Mouse (Mus musculus) stomach, embryonic 15.5 days (tissue): Measurements from ENCODE around the gene Ccdc171. TPM values are rescaled to one million over a fixed set of nuclear protein-coding genes. Genes with fewer than 3 reads are reported as not detected.

ENCODE experiments used
- ATAC-seq: fragments of 200-750 bp; cut with Nextera tagmentation; 2 replicates; pipeline ENCODE4 v1.8.0; 2017; ENCODE audit warnings: low read depth, moderate number of reproducible peaks, moderate TSS enrichment; ENCODE audit not compliant: insufficient read depth, low FRiP score
- H3K27ac ChIP-seq: fragments of 300-500 bp; sonication (generic); 2 replicates; pipeline ENCODE4 v1.5.1; 2015; ENCODE audit warnings: mild to moderate bottlenecking, inconsistent platforms
- H3K27me3 ChIP-seq: fragments of 300-500 bp; sonication (generic); replicated peaks from 2 replicates; pipeline ENCODE4 v1.6.1; 2015; ENCODE audit warnings: inconsistent platforms
- H3K36me3 ChIP-seq: fragments of 300-500 bp; sonication (generic); 2 replicates; pipeline ENCODE4 v1.6.1; 2015; ENCODE audit warnings: inconsistent platforms
- H3K4me1 ChIP-seq: fragments of 300-500 bp; sonication (generic); 2 replicates; pipeline ENCODE4 v1.6.1; 2015; ENCODE audit warnings: inconsistent platforms
- H3K4me2 ChIP-seq: fragments of 300-500 bp; sonication (generic); 2 replicates; pipeline ENCODE4 v1.6.1; 2015; ENCODE audit warnings: mild to moderate bottlenecking, inconsistent platforms
- H3K4me3 ChIP-seq: fragments of 300-500 bp; sonication (generic); replicated peaks from 2 replicates; pipeline ENCODE4 v1.5.1; 2015; ENCODE audit warnings: inconsistent platforms
- H3K9ac ChIP-seq: fragments of 300-500 bp; sonication (generic); 2 replicates; pipeline ENCODE4 v1.6.1; 2015; ENCODE audit warnings: inconsistent platforms
- H3K9me3 ChIP-seq: fragments of 300-500 bp; sonication (generic); 2 replicates; pipeline ENCODE4 v1.6.1; 2016; ENCODE audit warnings: inconsistent platforms
- WGBS: fragments of 180-500 bp; shearing (Covaris S2); methylation state at CpG from one replicate; pipeline ENCODE4 v1.1.7; 2015; 5-methylcytosine and 5-hydroxymethylcytosine counted together
- polyA plus RNA-seq: library from polyadenylated mRNA; unstranded; fragments of >200 nt; fragmentation: Nextera tagmentation; extraction: Ambion mirVana; gene quantifications from 2 replicates; pipeline ENCODE4 v1.2.1, GENCODE M21; 2015

The Ccdc171 gene
- polyA plus RNA-seq, 1 experiment from 2014 or later, result 4.8 TPM

GRCm38 (mm10) chr4:83739891-83740277 is 214.5 kb downstream of the Ccdc171 start:
- H3K4me3 ChIP-seq, result no peak overlapping the region
- no peaks in the 10 kb centered on the region for H3K4me1 ChIP-seq
- no peaks in the 10 kb centered on the region for H3K9me3 ChIP-seq
- ATAC-seq, result no peak
- H3K36me3 ChIP-seq, result no peaks in the 10 kb centered on the region
- WGBS, result 84% methylated on average over 4 of the region's 4 CpGs
- no peak overlapping the region for H3K9ac ChIP-seq
- H3K27ac ChIP-seq, result no peak overlapping the region
- H3K4me2 ChIP-seq, result no peak overlapping the region
- no peaks in the 10 kb centered on the region for H3K27me3 ChIP-seq

GRCm38 (mm10) chr4:83742806-83743460 is 217.6 kb downstream of the Ccdc171 start:
- no peak overlapping the region for H3K27ac ChIP-seq
- no peak overlapping the region for H3K9ac ChIP-seq
- 40% methylated on average over 12 of the region's 12 CpGs for WGBS
- H3K9me3 ChIP-seq, result no peaks in the 10 kb centered on the region
- H3K36me3 ChIP-seq, result no peaks in the 10 kb centered on the region
- no peaks in the 10 kb centered on the region for H3K4me1 ChIP-seq
- H3K27me3 ChIP-seq, result no peaks in the 10 kb centered on the region
- H3K4me3 ChIP-seq, result no peak overlapping the region
- H3K4me2 ChIP-seq, result no peak overlapping the region
- no peak for ATAC-seq

DNA sequence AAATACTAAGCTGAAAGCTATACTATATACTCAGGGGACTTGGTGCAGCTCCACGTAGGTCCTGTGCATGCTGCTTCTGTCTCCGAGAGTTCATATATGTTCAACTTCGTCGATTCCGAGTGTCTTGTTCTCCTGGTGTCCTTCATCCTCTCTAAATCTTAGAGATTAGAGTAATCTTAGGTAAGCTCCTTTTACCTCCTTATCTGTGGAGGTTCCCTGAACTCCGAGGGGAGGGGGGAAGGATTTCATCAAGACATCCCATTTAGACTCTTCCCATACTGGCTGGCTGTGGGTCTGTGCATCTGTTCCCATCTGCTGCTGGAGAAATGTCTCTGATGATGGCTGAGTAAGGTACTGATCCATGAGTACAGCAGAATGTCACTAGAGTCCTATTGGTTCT is 249.8 kb downstream of the Ccdc171 start:
- Histone ChIP-seq H3K4me1 (no peaks in the 10 kb centered on the region), H3K4me3 (no peak overlapping the region), H3K9me3 (no peaks in the 10 kb centered on the region), H3K36me3 (no peaks in the 10 kb centered on the region), H3K9ac (no peak overlapping the region), H3K27me3 (no peaks in the 10 kb centered on the region), H3K4me2 (no peak overlapping the region), H3K27ac (no peak overlapping the region)
- WGBS, result 92% methylated on average over 6 of the region's 6 CpGs
- ATAC-seq, result no peak

GRCm38 (mm10) chr4:83780044-83780443 is 254.7 kb downstream of the Ccdc171 start:
- over 99% methylated on average over 4 of the region's 4 CpGs for WGBS
- no peaks in the 10 kb centered on the region for H3K9me3 ChIP-seq
- no peak for ATAC-seq
- H3K4me3 ChIP-seq, result no peak overlapping the region
- no peak overlapping the region for H3K4me2 ChIP-seq
- H3K27ac ChIP-seq, result no peak overlapping the region
- no peaks in the 10 kb centered on the region for H3K27me3 ChIP-seq
- no peaks in the 10 kb centered on the region for H3K4me1 ChIP-seq
- H3K36me3 ChIP-seq, result no peaks in the 10 kb centered on the region
- H3K9ac ChIP-seq, result no peak overlapping the region

- no peak overlapping the region for H3K27ac ChIP-seq
- no peak overlapping the region for H3K9ac ChIP-seq
- H3K4me2 ChIP-seq, result no peak overlapping the region
- H3K27me3 ChIP-seq, result no peaks in the 10 kb centered on the region
- H3K36me3 ChIP-seq, result no peaks in the 10 kb centered on the region
- H3K9me3 ChIP-seq, result no peaks in the 10 kb centered on the region
- no peak for ATAC-seq
- WGBS, result 83% methylated on average over 2 of the region's 2 CpGs
- H3K4me1 ChIP-seq, result no peaks in the 10 kb centered on the region
- H3K4me3 ChIP-seq, result no peak overlapping the region
Measured at GRCm38 (mm10) chr4:83785115-83785514, 259.8 kb downstream of the Ccdc171 start.

DNA sequence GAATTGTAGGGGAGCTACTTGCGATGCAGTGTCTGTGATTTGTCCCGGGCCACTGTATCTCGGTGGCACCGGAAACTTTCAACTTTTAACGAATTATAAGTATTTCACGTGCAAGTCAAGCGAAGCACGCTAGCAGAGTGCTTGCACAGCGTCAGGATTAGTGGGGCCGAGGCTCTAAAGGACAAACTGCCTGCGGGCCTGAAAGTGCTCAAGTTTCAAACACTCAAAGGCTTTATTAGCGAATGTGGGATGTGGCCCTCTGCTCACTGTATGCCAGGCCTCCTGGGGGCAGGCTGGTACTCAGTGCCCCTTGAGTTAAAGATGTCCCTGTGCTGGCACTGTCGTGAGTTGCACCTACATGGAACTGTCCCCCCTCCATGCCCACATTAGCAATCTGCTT is 266.5 kb downstream of the Ccdc171 start:
- H3K4me2 ChIP-seq, result no peak overlapping the region
- ATAC-seq, result no peak
- no peaks in the 10 kb centered on the region for H3K9me3 ChIP-seq
- no peaks in the 10 kb centered on the region for H3K4me1 ChIP-seq
- no peak overlapping the region for H3K9ac ChIP-seq
- no peaks in the 10 kb centered on the region for H3K36me3 ChIP-seq
- 43% methylated on average over 13 of the region's 13 CpGs for WGBS
- no peak overlapping the region for H3K4me3 ChIP-seq
- H3K27me3 ChIP-seq, result no peaks in the 10 kb centered on the region
- H3K27ac ChIP-seq, result no peak overlapping the region

DNA sequence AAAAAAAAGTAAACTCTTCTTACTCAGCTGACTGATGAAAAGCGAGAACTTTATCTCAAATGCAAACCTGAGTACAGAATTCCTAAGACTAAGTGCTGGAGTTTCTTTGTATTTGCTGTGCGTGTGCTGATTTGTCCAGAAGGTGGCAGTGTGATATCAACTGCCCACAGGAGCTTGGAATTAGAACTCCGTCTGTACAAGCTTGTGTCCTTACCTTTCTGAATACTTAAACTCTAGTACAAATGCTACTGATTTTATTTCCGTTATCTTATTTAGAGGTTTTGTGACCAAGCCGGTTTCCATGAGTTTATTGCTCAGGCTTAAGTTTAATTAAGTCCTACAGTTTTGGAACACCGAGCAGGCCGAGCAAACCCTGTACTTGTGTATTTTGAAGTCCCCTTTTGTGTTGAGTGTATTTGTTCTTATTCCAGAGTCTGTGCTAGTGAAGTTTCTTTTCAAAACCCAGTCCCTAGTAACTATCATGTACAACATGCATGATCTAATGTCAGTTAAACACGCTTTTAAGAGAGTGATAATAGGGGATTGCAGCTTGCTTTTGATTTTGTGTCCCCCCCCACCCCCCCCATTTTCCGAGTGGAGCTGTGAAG is 269.1 kb downstream of the Ccdc171 start:
- Histone ChIP-seq H3K27ac (no peak overlapping the region), H3K9ac (no peak overlapping the region), H3K4me2 (no peak overlapping the region), H3K36me3 (no peaks in the 10 kb centered on the region), H3K9me3 (no peaks in the 10 kb centered on the region), H3K4me3 (no peak overlapping the region), H3K4me1 (no peaks in the 10 kb centered on the region), H3K27me3 (no peaks in the 10 kb centered on the region)
- no peak for ATAC-seq
- 30% methylated on average over 9 of the region's 9 CpGs for WGBS

DNA sequence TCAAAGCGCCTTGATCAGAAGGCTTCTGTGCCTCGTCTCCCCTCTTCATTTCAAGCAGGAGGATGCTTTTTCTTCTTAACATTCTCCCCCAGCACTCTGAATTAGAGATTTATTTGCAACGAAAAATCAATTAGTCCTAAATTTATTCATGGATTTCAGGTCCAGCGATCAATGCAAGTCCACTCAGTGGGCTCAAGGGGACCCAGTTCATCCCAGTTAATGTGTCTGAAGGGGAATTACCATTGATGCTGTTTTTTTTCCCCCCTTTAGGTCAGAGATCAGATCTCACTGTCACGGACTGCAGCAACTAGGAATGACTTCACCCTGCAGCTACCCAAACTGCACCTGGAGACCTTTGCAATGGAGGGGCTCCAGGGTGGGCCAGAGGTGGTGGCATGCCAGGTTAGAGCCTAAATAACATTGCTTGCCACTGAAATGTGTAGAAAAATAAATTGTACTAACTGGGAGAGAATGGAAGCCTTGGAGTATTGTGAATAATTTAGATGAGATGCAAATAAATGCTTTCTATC is 269.6 kb downstream of the Ccdc171 start:
- Histone ChIP-seq H3K4me1 (no peaks in the 10 kb centered on the region), H3K9me3 (no peaks in the 10 kb centered on the region), H3K27ac (no peak overlapping the region), H3K36me3 (no peaks in the 10 kb centered on the region), H3K4me3 (no peak overlapping the region), H3K9ac (no peak overlapping the region), H3K4me2 (no peak overlapping the region), H3K27me3 (no peaks in the 10 kb centered on the region)
- ATAC-seq, result no peak
- WGBS, result 67% methylated on average over 5 of the region's 5 CpGs

DNA sequence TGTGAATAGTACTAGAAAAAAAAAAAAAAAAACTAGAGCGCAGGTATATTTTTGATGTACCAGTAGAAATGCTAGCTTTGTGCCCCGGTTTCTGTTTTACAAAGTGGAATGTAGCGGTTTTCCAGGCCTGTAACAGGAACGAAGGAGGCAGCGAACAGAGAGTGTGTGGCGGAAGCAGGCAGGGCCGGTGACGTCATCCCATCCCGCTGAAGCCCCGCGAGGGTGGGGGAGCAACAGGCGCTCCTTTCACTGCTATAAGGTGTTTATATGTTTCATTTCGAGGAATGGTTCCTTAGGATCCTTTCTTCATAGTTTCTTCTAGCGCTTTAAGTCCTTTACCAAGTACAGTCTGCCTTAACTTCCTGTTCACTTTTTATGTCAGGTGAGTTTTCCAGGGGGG is 272.6 kb downstream of the Ccdc171 start:
- H3K27me3 ChIP-seq, result no peaks in the 10 kb centered on the region
- H3K9ac ChIP-seq, result no peak overlapping the region

DNA sequence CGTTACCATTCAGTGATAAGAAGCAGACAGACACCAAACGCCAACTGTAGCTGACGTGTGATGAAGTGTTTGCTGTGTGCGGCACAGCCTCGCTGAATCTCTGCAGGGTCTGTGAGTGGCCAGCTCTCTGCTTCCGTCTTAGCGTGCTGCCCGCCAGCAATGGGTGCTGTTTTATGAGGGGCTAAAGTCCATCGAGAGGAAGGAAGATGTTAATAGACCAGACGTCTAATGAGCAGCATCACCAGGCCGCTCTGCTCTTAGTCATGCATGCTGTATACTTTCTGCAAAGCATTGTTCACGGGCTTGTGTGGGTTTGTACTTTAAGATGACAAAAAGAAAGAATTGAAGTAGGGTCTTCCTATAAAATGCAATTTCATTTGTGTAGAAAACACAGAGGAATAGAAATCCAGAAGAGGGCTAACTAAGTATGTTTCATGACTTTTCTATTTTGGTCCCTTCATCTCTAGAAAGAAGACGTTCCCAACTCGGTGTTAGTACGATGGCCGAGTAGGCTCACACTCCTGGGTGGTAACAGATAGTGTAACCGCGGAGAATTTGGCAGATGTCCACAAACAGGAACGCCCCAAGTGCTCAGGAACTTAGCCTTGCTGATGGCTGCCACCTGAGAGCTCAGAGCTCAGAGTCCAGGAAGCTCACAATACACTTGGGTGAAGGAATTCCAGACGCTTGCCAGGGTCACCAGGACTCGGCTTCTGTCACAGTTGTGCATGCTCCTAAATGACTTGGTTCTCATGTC is 273.5 kb downstream of the Ccdc171 start:
- Histone ChIP-seq H3K4me1 (no peaks in the 10 kb centered on the region), H3K27me3 (no peaks in the 10 kb centered on the region), H3K9me3 (no peaks in the 10 kb centered on the region), H3K36me3 (no peaks in the 10 kb centered on the region), H3K4me3 (no peak overlapping the region), H3K9ac (no peak overlapping the region), H3K4me2 (no peak overlapping the region), H3K27ac (no peak overlapping the region)
- WGBS, result 62% methylated on average over 21 of the region's 21 CpGs
- no peak for ATAC-seq

More for the DNA sequence above, 272.6 kb downstream of the Ccdc171 start:
- Histone ChIP-seq H3K4me2 (no peak overlapping the region), H3K36me3 (no peaks in the 10 kb centered on the region), H3K4me3 (no peak overlapping the region), H3K27ac (no peak overlapping the region), H3K4me1 (no peaks in the 10 kb centered on the region), H3K9me3 (no peaks in the 10 kb centered on the region)
- no peak for ATAC-seq
- 78% methylated on average over 14 of the region's 14 CpGs for WGBS

DNA sequence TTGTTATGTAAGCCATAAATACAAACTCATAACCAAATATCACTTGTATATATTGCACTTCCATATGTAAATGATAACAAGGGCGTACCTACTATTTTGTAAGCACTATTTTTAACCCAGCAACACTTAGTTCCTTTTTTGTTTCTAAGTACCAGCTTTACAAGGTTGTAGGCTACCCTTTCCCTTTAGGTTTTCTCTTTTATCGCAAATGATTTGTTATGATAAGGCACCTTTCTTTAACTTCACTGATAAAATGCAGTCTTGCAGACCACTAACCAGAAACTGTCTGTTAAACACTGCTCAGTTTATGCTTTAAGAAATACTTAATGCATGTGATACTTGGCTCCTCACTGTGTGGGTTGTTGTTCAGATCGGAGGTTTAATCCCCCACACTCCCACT is 275.1 kb downstream of the Ccdc171 start:
- H3K4me3 ChIP-seq, result no peak overlapping the region
- WGBS, result 67% methylated on average over 3 of the region's 3 CpGs
- no peak overlapping the region for H3K4me2 ChIP-seq
- no peaks in the 10 kb centered on the region for H3K4me1 ChIP-seq
- no peaks in the 10 kb centered on the region for H3K36me3 ChIP-seq
- H3K9ac ChIP-seq, result no peak overlapping the region
- H3K9me3 ChIP-seq, result no peaks in the 10 kb centered on the region
- no peak overlapping the region for H3K27ac ChIP-seq
- no peaks in the 10 kb centered on the region for H3K27me3 ChIP-seq
- ATAC-seq, result no peak

GRCm38 (mm10) chr4:83816925-83817324 is 291.6 kb downstream of the Ccdc171 start:
- 81% methylated on average over 4 of the region's 4 CpGs for WGBS
- Histone ChIP-seq H3K27me3 (no peaks in the 10 kb centered on the region), H3K4me1 (no peaks in the 10 kb centered on the region), H3K36me3 (no peaks in the 10 kb centered on the region), H3K9ac (no peak overlapping the region), H3K4me3 (no peak overlapping the region), H3K27ac (no peak overlapping the region), H3K4me2 (no peak overlapping the region), H3K9me3 (no peaks in the 10 kb centered on the region)
- no peak for ATAC-seq
